Mouse (Mus musculus) embryonic fibroblast, embryonic 13.5 days (primary cell): ENCODE results near the gene Sag.

Experiments
- CTCF ChIP-seq: IDR thresholded peaks from 2 replicates; pipeline ENCODE4 v1.5.1; 2011; ENCODE audit warnings: mild to moderate bottlenecking, control low read depth, low read length, moderate library complexity, borderline replicate concordance; ENCODE audit not compliant: insufficient read depth
- POLR2A ChIP-seq: IDR thresholded peaks from 2 replicates; pipeline ENCODE4 v1.6.1; 2011; ENCODE audit warnings: low read depth, mild to moderate bottlenecking, control low read depth, low read length, moderate library complexity

GRCm38 (mm10) chr1:87851344-87851743 is 47.9 kb downstream of the Sag start:
- TF ChIP-seq POLR2A: no peak
- no peak for TF ChIP-seq CTCF
